Mouse (Mus musculus) lung, adult 18-20 months (tissue): ENCODE results near the gene Tiam1.
A peak's percentile ranks its signal among the peaks of the same experiment; 100 is the strongest.

Source experiments
- DNase-seq, 2 experiments: peaks; one replicate each; pipeline ENCODE4 v3.0.0; 2022; ENCODE audit warnings: mixed read lengths in 2 of 2

Gene Tiam1

DNA sequence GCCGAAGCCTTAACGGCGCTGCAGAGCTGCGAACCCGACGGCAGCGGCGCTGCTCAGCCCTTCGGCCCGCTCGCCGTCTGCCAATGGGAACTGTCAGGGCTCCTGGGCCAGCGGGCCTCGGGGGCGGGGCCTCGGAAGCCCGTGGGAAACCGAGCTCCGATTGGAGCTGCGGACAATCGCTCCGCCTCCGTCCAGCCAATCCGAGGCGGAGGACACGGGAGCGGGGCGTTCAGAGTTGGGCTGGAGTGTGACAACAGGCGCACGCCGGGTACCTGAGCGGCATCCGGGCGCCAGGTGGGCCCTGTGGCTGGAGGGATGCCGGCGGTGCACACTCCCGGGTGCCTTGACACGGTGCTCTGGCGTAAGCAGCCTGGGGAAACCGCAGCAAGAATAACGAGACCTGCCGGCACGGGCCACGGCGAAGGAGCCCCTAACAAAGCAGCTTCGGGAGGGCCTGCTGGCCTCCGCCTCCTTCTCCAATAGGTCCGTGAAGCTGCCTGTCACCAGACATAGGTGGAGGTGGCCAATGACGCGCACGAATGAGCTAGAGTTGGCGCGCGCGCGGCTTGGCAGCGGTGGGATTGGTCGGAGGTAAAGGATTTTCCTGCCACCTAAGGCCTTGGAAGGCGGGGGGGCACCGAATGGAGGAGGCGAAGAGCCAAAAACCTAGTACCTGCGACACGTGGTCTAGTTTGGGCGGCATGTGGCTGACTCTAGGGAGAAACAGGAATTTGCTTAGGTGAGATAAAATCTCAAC is at the start of gene Tiam1:
Gene Tiam1 (minus strand): TSS at position 10 of the 757 bp plus-strand sequence.
- peak; percentile 95 to 96 for DNase-seq

DNA sequence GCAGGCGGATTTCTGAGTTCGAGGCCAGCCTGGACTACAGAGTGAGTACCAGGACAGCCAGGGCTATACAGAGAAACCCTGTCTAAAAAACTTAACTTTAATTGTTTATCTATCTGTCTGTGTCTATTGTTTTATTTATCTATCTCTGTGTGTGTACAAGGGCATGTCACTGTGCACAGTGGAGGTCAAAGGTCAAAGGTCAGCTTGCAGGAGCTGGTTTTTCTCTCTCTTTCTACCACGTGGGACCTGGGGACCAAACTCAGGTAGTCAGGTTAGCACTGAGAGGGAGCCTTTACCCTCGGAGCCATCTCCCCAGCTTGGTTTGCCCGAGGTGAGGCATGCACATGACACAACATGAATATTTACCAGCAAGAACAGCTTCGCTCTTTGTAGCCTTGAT is 47.7 kb upstream of the Tiam1 start:
- DNase-seq: no peak

DNA sequence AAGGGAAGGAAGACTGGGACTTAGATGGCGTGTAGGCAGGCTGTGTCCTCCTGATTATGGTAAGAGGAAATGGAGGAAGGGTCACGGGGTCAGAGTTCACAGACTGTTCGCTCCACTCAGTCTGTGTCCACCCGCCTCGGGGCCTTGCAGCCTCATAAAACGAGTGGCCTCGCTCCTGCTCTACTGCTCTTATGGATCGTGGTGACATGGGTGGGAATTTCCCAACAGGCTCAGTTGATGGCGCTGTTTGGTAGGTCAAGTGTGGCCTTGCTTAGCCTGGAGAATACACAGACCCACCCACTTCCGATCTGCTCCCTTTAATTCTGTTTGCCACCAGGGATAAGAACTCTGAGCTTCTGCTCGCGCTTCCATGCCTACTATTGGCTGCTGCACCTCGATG is 43.9 kb upstream of the Tiam1 start:
- peak; percentile 68 to 77 for DNase-seq

DNA sequence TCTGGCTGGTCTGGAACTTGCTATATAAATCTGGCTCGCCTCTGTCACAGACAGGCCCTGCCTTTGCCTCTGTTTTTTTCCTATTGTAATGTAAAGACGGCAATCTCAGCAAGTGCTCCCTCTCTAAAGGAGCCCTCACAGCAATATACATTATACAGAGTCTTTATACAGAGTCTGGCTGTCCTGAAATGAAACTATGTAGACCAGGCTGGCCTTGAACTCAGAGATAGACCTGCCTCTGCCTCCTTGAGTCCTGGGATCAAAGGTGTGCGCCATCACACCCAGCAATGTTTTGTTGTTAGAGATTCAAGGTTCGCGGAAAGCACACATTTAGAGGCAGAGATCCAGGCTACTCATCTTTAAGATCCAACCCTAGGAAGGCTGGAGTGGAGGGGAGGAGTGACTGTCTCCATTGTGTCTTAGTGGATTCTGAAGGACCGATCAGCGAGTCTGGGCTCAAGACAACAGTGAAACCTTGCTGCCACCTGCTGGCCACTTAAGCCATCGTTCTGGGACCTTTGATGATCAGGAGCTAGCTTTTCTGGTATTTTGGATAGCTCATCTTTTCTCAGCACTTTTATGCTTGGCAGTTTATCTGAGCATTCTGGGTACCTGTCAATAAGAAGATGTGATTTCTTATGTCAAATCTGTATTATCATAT is 42.5 kb upstream of the Tiam1 start:
- DNase-seq: peak; percentile 77 to 80

DNA sequence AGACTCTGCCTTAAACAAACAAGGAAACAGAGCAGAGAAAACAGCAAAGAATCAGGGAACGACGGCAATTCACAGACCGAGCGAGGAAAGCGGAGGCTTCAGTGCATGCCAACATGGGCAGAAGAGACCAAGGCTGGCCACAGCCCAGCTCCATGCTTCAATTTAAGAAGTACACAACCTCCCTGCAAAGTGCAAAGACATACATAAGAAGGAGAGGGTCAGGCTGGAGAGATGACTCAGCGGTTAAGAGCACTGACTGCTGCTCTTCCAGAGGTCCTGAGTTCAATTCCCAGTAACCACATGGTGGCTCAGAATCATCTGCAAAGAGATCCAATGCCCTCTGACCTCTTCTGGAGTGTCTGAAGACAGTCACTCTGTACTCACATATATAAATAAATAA is 40.6 kb upstream of the Tiam1 start:
- DNase-seq: no peak

DNA sequence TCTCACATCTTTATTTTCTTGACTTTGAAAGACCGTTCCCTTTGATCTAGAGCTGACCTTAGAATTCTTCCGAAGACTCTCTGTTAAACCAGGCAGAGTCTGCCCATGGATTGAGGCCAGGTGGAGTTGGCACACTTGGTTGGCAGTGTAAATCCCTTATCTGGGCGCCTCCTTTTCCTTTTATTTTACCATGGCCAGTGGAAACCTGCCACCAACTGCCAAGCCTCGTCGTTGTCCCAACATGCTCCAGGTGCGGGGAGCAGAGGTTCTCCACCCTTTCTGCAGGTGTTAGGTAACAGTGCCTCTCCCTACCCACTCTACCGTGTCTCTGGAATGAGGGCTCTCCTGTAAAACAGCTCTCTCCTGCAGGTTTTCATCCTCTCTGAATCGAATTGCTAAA is 38.1 kb upstream of the Tiam1 start:
- peak; percentile 72 to 83 for DNase-seq

DNA sequence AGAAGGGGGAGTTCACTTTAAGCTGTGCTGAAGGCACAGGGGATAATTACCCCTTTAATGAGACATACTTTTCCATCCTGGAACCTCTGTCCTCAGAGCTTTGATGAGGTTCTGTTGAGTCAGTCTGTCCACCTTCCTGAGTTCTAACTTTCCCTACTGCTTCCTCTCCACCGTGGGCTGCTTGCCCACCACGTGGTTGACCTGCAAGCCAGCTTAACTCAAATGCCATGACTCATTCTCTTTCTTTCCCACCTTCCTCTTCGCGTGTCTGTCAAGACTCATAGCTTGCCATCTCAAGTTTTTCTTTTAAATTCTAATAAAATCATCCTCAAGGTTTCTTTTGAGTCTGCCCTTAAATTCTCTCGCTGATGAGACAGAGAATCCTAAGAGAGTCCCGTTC is 37.4 kb upstream of the Tiam1 start:
- DNase-seq: no peak

DNA sequence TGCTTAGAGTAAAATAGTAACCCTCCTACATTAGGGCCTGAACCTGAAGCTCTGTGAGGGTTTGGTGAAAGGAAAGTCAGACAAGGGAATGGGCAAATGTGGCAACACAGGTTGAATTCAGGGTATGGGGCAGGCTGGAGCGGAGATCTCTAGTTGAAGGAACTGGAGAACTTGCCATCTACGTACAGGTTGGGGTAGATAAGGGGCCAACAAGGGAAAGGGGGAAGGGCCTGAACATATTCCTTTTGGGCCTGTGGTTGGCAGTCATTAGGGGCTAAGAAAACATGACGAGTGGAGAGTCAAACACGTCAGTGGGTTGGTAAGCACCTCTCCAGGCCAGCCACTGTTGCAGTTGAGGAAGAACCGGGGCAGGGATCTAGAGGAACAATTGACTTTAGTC is 36.3 kb upstream of the Tiam1 start:
- DNase-seq: no peak

DNA sequence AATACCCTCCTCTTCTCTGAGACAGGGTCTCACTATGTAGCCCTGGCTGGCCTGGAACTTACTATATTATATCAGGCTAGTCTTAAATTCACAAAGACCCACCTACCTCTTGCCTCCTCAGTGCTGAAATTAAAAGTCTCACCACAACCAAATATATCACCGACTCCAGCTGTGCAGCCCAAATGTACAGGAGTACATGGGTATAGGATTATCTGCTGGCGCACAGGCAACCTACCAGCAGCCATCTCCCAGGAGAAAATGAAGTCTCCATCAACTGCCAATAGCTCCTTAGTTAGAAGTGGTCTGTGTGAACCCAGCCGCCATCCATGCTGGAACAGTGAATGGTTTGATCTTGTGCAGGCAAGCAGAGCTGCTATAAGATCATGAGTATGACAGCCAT is 34.8 kb upstream of the Tiam1 start:
- DNase-seq: no peak

DNA sequence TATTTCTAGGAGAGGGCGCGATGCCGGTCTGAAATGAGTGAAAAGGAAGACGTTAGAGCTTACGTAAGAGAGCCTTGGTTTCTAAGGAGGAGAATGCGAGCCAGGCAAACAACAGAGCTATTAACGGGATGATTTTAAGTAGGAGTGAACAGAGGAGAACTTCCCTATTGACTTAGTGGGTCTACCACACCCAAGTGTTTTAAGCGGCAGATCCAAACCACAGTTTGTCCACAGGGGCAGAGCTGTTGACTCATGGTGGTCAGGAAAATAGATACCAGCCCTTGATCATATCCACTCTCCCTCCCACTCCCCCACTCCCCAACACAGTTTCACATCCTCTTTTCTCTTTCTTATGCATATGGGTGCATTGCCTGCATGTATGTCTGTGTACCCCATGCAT is 33.9 kb upstream of the Tiam1 start:
- peak; percentile 47 to 57 for DNase-seq

DNA sequence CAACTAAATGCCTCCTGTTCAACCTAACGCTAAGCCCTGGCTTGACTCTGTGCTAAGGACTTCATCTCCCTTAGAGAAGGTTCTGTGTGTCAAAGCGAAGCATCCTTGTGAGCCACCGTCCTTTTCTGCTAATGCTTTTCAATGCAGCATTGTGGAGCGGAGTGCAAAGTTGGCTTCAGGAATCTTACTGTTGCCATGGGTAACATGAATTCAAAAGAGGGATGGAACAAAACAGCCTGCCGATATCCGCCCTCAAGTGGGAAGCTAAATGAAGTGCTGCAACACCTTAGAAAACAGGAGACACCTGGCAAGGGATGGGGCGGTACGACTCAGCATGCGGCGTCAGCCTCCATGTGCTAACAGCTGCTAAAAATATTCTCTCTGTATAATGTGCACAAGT is 32.9 kb upstream of the Tiam1 start:
- DNase-seq: no peak

DNA sequence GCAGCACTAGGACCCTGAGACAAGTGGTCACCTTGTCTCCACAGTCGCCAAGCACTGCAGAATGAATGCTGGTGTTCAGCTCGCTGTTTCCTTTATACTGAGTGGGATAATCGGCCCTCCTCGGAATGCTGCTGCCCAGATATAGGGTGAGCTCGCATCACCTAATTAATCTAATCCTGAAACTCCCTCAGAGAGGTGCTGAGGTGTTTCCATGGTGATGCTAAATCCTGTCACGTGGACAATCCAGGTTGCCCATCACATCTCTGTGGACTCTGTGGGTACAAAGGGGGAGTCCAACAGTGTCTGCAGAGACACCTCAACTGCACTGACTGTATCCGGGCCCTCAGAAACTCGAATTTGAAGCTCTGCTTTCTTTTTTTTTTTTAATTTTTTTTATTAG is 27.8 kb upstream of the Tiam1 start:
- no peak for DNase-seq

DNA sequence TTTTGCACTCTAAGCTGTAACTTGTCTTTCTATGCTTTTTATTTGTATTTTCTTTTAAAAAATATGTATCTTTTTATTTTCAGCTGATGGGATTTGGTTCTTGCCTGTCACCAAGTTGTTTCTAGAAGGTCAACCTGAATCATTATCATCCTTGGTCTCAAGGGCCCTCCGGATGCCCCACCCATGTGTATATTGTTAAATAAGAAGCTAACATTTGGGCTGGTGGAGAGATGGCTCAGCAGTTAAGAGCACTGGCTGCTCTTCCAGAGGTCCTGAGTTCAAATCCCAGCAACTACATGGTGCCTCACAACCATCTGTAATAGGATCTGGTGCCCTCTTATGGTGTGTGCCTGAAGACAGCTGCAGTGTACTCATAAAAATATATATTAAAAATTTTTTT is 27.1 kb upstream of the Tiam1 start:
- no peak for DNase-seq

DNA sequence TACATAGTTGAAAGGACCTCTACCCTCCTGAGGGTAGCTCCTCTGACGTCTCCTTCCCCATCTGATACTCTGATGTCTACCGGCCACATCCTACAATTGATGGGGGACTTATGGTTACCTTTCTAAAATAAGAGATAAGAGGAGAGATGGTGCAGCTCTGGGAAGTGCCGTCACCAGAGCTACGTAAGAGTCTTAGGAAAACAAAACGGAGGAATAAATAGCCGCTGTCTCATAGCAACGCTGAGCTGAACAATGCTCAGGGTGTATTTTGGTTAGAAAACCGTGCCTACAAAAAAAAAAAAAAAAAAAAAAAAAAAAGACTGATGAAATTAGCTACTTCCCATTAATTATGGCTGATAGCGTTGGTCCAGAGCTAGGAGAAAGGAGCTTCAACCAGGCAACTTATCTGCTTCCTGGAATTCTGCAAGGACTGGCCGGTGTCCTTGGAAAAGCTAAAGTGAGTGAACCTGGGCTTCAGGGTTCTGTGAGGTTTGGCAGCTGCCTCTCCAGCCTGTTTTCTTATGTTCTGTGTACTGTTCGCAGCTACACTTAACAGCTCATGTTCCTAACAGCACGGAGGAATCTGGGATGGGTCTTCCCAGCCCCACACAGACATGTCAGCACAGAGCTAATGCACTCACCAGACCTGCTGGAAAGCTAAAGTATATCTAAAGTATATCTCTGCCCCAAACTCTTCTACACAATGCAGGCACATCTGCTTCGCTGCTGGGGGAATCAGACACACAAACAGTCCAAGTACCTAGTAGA is 26.5 kb upstream of the Tiam1 start:
- DNase-seq: no peak

DNA sequence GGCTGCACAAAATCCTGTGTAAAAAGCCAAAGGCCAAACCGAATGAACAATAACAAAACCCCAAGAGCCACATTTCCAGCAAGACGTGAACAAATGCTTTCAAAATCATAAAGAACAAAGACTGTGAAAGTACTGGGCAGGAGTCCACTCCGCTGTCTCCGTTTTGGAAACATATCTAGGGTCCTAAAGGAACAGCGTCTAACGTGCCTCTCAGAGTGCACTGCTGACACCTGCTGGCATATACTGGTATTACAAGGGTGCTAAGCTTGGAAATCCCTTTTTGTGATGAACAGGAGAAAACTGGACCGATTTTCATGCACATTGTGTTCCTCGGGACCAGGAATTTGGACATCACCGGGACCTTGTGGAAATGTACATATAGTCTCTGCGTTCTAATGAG is 24.1 kb upstream of the Tiam1 start:
- peak; percentile 62 to 71 for DNase-seq

DNA sequence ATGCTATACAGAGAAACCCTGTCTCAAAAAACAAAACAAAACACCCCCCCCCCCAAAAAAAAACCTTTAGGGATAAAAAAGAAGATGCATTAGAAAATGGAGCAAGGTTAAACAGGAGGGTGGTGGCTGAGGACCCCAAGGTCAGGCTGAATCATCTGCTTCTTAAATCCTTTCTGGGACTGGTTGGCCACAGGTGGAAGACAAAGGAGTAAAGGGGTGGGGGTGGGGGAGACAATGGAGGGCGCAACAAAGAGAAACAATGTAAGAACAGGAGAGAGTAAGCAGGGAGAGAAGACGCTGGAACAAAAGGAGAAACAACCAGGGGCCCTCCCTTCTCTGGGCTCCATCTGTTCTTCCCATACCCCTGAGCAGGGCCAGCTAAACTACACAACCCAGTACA is 21.9 kb upstream of the Tiam1 start:
- DNase-seq: no peak

DNA sequence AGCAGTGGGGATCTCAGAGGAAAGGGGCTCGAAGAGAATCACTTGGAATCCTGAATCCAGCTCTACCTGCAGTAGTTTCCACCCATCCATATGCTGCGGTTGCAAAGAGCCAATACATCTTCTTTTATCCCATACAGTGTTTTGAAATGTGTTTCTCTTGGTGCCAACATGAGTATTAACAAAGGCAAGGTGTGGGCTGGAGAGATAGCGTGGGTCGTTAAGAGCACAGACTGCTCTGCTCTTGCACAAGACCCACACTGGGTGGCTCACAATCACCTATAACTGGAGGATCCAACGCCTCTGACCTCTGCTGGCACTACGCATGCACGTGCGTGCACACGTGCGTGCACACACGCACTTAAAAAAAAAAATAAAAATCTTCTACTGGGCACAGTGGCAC is 21.4 kb upstream of the Tiam1 start:
- no peak for DNase-seq

DNA sequence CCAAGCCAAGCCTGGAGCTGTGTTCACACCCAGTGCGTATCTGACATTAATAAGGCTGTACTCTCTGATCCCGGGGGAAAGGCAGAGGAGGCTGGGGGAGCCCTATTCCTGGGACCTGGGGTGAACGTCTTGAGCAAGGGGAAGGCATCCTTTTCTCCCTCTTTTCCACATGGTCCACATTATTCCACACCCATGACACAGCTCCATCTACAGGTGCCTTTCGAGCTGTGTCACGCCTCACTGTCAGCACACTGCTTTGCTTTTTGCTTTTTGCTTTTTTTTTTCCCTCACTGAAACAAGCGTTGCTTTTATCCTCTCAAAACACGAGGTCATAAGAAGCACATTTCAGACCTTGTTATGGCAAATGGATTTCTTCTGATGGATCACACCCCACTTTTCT is 11.5 kb upstream of the Tiam1 start:
- DNase-seq: no peak

DNA sequence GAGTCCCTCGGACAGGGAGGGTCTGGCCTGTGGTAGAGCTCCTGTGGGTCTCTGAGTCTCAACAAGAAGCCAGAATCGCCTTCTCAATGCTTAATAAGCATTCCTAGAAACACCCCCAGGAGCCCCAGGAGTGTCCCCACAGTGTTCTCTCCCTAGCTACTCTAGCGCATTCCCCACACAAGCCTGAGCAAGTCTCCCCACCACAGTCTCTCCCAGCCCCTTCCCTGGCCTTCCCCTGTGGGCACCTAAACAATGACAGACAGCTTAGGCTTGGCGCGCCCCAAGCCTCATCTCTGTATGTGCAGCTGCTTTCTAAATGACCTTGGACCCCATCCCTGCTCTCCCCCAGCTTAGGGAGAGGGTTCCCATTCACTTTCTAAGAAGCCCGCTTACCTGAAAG is 7.3 kb upstream of the Tiam1 start:
- DNase-seq: no peak

DNA sequence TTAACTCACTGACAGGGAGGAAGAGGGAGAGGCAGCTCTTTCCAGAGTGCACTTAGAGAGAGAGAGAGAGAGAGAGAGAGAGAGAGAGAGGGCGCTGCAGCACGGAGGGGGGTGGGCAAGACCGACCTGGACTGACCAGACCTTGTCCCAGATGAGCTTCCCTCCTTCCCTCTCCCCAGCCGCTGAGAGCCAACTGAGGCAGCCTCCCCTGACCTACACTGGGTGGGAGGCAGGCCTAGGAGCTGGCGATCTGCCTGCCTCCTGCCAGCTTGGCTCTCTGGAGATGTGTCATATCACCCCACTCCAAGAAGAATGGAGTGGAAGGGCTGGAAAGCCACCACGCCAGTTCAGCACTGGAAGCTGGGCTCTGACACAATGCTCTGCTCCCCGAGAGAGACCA is 6.6 kb upstream of the Tiam1 start:
- no peak for DNase-seq

DNA sequence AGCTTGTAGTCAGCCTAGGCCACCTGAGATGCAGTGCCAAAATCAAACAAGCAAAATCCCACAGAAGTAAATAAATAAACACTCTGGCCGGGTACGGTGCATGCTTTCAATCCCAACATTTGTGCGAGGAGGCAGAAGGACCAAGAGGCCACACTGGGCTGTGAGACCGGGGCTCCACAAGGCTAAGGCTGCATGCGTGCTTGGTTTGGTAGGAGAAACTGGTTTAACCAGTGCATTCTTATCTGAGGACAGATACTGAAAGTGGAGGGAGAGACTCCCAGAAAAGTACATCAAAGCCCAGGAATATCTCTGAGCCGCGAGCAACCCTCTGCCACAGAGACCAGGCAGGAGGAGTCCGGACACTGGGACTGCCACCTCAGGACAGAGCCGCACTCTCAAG is 5.8 kb upstream of the Tiam1 start:
- DNase-seq: no peak

DNA sequence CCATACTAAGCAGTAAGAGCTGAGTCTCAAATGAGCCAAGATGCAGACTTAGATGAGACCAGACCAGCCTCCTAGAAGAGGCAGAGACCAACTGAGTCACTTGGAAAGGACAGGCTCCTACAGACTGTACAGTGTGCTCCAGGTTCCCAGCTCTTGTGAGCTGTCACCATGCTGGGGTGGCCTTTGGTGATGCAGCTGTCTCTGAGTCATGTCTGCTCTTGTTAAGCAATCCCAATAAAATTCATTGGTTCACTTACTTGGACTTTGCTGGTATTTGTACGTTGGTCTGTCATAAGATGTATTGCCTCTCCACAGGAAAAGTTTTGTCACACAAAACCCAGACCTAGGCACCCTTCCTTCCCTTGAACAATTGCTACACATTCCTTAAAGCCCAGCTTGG is 1.7 kb upstream of the Tiam1 start:
- no peak for DNase-seq

DNA sequence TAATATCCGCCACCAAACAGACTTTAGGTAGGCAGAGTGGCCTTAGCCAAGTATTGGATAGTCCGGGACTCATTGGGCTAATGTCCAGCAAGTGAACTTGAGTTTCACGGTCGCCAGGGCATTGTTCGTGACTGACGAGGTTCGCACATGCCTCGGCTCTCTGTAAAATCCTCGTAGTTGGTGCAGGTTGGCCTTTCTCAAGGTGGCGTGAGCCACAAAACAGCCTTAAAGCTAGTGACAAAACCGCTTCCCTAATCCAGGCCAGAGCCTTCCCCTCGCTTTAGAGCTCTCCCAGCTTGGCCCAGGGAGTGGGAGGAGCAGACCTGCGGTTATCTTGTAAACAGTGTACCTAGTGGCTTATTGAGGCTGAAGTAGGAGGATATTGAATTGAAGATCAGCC is 972 bp upstream of the Tiam1 start:
- DNase-seq: peak; percentile 15 to 28

DNA sequence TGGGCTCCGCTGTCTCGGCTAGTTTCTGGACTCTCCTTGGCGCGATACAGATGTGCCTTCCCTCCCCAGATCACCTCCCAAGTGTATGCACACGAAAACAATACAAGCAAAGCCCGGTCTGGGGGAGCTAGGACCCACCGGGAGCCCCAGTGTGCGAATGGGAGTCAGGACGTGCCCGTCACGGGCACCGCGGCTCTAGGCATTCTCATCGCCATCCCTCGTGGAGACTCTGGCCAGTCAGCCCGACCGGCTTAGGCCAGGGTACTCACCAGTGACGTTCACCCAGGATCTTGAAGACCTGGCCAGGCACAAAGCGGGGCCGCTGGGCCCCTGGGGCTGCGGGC is 181 bp downstream of the Tiam1 start:
- DNase-seq: no peak
